Mouse (Mus musculus): ENCODE results near the gene Galt.
A peak's percentile ranks its signal among the peaks of the same experiment; 100 is the strongest.
"Not testable (repeated sequence)": the region's sequence is repeated elsewhere in the genome, so short reads cannot be mapped to it uniquely, and the experiment has no call there.

Galt gene

DNA sequence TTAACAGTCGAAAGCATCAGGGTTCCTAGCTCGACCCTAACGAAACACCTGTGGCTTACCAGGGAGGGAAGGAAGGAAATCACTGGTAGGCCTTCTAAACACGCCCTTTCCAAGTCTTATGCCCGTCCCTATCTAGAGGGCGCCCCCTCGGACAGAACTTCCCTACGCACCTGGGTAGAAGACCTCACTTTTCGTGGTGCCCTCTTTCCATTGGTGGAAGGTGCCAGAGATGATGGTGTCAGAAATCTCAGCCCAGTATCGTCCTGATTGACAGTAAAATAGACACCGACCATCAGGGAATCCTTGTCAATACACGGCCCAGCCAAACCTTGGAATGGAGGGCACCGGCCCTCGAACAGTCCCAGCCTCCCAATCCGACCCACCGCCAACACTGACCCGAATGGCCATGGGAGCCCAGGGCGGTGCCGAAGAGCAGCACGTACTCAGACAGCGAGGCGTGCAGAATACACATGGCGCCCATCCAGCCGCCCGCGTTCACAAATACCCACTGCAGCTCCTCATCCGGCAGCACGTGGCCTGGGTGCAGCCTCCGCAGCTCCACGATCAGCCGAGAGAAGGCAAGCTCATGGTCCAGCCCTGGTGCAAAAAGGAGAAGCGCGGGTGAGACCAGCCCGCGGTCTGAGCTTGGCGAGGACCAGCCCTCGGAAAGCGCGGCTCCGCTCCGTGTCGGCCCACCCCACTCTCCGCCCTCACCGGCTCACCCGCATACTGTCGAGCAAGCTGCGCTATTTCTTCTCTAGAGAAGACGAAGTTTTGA, 14.5 kb upstream of the Galt start:
- DNase-seq (ENCODE audit: low spot score): no peak

DNA sequence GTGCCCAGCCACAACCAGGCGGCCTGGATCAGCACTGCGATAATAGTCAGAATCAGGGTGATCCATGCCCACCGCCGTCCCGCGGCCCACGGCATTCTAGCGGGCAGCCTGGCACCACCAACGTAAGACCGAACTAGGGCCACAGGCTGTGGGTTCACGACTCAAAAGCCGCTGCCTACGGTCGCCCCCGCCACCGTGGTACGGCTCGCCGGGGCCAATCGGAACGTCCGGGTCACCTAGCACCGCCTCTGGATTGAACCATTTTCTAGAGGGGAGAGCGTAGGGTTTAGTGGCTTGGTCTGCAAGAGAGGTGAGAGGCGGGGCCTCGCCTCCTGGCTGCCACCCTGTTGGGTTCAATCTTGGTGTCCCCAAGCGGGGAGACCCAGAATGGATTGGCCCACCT, 13.9 kb upstream of the Galt start:
- DNase-seq (ENCODE audit: low spot score): peak; percentile 63

DNA sequence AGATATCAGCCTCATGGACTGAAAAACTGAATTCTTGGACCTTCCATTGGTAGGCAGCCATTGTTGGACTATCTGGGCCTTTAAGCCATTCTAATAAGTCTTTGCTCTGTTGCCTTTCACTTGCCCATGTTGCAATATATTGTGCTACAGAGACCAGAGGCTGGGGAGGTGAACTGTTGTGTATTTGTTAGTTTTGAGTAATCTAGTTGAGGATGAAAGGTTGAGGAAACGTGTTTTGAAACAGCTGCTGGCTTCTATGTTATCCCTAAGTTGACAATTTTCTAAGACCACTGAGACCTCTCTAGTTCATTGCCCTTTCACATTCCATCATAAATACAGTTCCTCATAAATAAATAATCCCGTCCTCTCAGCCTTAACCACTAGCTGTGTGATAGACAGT, 10.9 kb upstream of the Galt start:
- DNase-seq (ENCODE audit: low spot score): no peak

- no peak for DNase-seq (ENCODE audit: low spot score)
Measured at GRCm38 (mm10) chr4:41745021-41745420, 10.0 kb upstream of the Galt start.

DNA sequence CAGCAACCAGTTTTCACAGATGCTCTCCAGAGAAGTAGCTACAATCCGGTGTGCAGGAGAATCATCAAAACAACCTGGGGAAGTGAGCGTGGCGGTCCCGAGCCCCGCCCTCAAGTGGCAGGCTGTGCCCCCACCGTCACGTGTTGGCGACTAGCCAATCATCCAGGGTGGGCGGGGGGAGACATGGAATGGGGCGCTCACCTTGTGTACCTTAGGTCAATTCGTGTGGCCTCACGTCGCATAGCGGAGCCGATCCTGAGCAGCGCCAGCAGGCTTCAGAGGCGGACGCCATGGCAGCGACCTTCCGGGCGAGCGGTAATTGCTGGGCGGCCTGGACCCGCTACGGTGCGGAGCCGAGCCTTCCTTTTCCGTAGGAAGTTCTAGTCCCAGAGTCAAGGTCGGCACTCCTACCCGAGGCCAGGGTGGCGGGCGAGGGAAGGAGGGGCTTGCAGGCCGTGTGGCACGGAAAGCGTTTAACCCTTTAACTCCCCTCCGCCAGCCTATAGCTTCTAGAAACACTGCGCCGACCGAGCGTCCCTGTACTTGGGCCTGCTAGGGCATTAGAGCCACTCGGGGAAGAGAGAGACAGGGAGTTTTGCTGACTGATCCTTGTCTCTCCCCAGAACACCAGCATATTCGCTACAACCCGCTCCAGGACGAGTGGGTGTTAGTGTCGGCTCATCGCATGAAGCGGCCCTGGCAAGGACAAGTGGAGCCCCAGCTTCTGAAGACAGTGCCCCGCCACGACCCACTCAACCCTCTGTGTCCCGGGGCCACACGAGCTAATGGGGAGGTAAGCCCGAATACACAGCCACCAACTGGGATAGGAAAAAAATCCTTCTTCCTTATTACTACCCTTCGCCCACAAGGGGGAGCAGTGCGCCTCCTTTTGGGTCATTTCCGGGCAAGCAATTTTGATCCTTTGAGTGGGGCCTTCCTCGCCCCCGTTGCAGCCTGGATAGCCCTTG, 594 bp downstream of the Galt start, which contains the start of gene Sigmar1:
TSS of gene Sigmar1 (minus strand) at position 820 of the 968 bp plus-strand sequence.
- peak; percentile 39 for DNase-seq (ENCODE audit: low spot score)

GRCm38 (mm10) chr4:41756440-41756839, 1.4 kb downstream of the Galt start:
- no peak for DNase-seq (ENCODE audit: low spot score)

- DNase-seq (ENCODE audit: low spot score): no peak
Measured at GRCm38 (mm10) chr4:41757321-41757720, 2.3 kb downstream of the Galt start.

GRCm38 (mm10) chr4:41758021-41758420, 3.0 kb downstream of the Galt start:
- DNase-seq (ENCODE audit: low spot score): no peak

DNA sequence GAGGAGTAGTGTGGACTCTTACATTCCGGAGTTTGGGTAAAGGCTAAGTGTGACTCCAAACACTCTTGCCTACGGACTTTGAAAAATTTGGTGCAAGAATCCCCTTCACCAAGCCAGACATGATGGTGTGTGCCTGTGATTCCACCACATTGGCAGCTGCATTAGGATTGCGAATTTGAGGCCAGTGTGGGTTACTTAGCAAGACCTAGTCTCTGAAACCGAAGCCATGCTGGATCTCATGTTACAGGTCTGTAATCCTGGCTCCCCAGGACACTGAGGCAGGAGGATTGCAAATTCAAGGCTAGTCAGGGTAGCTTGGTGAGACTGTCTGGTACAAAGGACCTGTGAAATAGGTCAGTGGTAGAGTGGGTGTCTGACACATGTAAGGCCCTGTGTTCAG, 3.7 kb downstream of the Galt start:
- DNase-seq (ENCODE audit: low spot score): no peak

DNA sequence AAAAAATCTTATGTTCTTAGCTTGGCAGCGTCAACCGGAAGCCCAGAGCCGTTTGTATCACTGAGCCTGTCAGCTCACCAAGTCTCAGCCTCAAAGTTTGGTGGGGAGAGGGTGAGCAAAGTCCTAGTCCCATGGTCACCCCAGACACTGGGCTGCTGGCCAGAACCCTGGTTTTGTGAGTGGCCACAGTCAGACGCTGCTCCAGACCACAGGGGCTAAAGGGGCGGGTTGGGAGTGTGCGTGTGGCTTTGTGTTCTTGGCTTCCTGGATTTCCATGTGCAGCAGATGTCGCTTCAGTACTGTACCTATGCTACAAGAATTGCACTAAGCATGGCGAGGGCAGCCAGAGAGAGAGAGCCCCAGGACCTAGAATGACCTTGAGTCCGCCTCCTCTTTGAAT, 4.2 kb downstream of the Galt start:
- no peak for DNase-seq (ENCODE audit: low spot score)

DNA sequence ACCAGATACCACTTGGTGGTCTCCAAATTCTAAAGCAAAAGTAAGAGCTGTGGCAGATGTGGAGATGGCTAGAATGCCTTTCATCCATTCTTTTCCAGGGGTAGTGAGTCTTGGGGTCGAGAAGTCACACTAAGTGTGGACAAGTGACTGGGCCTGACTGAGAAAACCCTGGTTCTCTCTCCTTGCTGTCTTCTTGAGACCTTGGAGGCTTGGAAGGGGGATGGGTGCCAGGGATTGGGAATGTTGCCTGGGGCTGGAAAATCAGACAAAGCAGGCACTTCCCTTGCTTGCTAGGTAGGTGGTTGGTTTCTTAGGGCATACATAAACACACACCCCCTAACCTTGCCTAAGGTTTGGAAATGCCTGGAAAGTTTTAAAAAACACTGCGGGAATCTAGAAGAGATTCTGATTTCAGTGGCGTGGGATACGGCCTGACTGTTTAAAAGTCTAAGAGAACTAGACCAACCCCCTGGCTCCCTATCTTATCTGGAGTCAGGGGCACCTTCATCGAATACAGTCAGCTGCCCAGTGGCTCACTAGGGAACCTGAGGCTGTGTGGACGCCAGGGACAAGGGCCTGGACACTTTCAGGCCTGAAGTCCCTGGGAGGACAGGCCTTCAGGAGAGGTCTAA, 4.7 kb downstream of the Galt start:
- no peak for DNase-seq (ENCODE audit: low spot score)

GRCm38 (mm10) chr4:41760288-41760721, 5.3 kb downstream of the Galt start:
- DNase-seq (ENCODE audit: low spot score): peak; percentile 73

DNA sequence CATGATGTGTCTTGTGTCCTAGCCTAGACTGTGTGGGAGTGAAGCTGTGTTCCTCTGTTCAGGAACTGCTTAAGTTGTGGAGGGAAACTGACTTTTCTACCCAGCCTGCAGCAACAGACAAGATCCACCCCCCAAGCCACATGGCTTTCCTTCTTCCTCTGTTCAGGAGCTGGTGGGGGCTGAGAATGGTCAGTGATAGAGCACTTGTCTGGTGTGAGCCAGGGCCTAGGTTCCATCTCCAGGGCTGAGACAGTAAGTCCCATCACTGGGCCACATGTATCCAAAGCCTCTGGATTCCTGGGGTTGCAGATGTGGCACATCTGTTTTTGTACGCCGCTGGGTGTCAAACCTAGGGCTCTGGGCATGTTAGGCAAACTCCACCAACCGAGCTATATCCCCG, 5.9 kb downstream of the Galt start:
- DNase-seq (ENCODE audit: low spot score): no peak

GRCm38 (mm10) chr4:41761680-41762079, 6.7 kb downstream of the Galt start:
- DNase-seq (ENCODE audit: low spot score): no peak

- DNase-seq (ENCODE audit: low spot score): no peak
Measured at GRCm38 (mm10) chr4:41762099-41762687, 7.2 kb downstream of the Galt start.

DNA sequence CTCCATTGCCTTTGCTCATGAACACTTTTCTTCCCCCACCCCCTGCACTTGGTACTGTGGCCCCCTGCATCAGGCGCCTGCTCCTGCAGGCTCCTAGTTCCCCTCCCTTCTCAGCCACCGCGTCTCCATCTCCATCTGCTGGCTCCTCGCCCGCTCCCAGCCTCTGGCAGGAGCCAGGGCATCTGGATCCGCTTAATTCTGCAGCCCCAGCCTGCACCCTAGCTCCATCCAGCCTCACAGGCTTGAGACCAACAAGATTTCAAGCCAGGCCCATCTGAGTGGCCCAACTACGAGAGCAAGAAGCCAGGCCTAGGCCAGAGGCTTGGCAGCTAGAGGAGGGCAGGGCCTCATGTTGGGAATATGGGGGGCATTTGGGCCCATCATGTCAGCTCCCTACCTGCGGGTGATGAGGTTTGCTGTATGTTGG, 7.7 kb downstream of the Galt start:
- not testable (repeated sequence) for DNase-seq (ENCODE audit: low spot score)

DNA sequence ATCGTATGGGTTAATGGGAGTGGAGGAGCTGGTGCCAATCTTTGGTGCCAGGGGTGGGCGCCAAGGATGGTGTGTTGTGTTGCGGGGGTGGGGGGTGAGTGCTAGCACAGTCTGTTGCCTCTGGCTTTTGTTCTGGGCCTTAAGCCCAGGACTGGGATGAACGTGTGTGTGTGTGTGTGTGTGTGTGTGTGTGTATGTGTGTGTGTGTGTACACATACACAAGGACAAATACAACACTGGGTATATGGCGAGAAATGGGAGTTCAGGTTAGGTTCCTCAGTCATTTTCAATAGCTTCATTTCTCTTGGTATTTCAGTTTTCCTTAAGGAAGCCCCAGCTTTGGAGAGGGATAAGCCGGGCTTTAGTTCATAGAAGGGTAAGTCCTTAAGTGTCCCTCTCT, 8.1 kb downstream of the Galt start:
- not testable (repeated sequence) for DNase-seq (ENCODE audit: low spot score)

- DNase-seq (ENCODE audit: low spot score): not testable (repeated sequence)
Measured at GRCm38 (mm10) chr4:41767301-41767700, 12.3 kb downstream of the Galt start.

DNA sequence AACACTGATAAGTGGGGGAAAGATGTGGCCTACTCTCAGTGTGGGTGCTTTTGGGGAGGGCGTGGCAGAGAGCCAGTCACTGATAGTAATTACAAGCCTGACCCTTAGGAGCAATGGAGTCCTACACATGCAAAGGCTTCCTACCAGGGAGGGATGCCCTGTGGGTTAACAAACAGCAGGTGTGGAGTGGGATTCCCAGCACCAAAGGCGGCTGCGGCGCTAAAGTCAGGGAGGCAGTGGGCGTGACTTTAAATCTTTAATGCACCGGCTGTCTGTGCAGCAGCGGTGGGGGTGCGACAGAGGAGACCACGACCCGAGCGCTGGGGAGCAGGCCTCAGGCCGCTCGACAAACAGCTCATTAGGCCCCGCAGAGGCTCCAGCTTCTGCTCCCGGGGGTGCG, 17.9 kb downstream of the Galt start:
- DNase-seq (ENCODE audit: low spot score): not testable (repeated sequence)

DNA sequence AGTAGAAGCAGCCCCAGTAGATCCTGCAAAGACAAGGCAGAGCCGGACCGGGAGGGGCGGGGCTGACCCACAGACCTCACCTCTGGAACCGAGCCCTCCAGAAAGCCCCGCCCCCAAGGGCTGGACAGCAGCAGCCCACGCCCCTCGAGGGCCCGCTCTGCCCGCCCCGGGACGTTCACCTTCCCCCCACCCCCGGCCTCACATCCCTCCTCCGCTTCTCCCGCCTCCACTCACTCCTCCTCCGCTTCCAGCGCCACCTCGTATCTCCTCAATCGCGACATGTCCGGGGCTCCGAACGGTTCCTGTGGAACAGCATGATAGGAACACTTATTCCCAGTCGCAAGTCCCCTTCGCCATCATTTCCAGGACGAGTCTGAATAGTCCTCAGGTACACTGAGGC, 18.5 kb downstream of the Galt start:
- DNase-seq (ENCODE audit: low spot score): not testable (repeated sequence)

DNA sequence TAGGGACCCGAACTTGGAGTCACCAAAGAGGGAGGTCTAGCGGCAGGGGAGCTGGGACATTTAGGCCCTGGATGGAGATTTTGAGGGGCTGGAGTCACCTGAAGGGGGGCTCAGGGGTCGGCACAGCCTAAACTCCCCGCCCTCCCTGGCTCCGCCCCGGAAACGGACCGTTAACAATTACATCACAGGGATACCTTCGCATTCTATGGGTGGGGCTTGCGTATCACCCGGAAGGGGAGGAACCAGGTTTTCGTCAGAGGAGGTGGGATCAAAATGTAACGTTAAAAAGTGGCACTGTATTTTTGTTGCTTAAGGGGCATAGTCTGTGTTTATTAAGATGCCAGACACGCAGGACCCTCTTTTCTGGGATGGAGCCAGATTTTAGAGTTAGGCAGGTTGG, 19.0 kb downstream of the Galt start, which contains the start of gene Ccl27a:
TSS of gene Ccl27a (minus strand) at position 246 of the 400 bp plus-strand sequence.
- not testable (repeated sequence) for DNase-seq (ENCODE audit: low spot score)

- not testable (repeated sequence) for DNase-seq (ENCODE audit: low spot score)
Measured at GRCm38 (mm10) chr4:41774506-41774905, 19.5 kb downstream of the Galt start.

All from urinary bladder, postnatal 10 days (tissue).